ENCODE assay signal across 7 mouse cellular contexts in genomic region chrX:59134928-59135361, GRCm38 (mm10).
DNase-seq lines count a peak whose midpoint lies in the region; ATAC-seq and TF ChIP-seq lines count a peak whose summit lies in the region.

No protein-coding gene starts in this region.

- intact Hi-C loops in left cerebral cortex, adult 2 months (cut with DNase I), result loop anchor here (1.0 to 10.0 kb wide), 4 partner anchors 48 to 515 kb away; no protein-coding TSS in a partner anchor

- H3K36me3 ChIP-seq in forebrain, postnatal 0 days (ENCODE audit: insufficient read depth), result no peaks in the 10 kb centered on the region
- H3K36me3 ChIP-seq in hindbrain, embryonic 14.5 days (replicated peaks; ENCODE audit: control insufficient read depth, insufficient read depth), result no peaks in the 10 kb centered on the region
- no peaks in the 10 kb centered on the region for H3K36me3 ChIP-seq in midbrain, embryonic 14.5 days (ENCODE audit: control insufficient read depth, insufficient read depth, low read length)

- 25% methylated on average over 8 of the region's 8 CpGs for WGBS in forebrain, postnatal 0 days
- WGBS in hindbrain, embryonic 14.5 days, result 16% methylated on average over 8 of the region's 8 CpGs
- WGBS in midbrain, embryonic 14.5 days, result 22% methylated on average over 8 of the region's 8 CpGs

- no peaks in the 10 kb centered on the region for H3K9me3 ChIP-seq in forebrain, postnatal 0 days (ENCODE audit: low read length)
- no peaks in the 10 kb centered on the region for H3K9me3 ChIP-seq in hindbrain, embryonic 14.5 days (ENCODE audit: control insufficient read depth, low read length)
- no peaks in the 10 kb centered on the region for H3K9me3 ChIP-seq in midbrain, embryonic 14.5 days (ENCODE audit: control insufficient read depth, low read length)

- DNase-seq in Muller cell, postnatal 12 days (ENCODE audit: inconsistent ontology term), result peak; percentile 62
- peak; percentile 2 for DNase-seq in cerebellum, adult 11-12 months
- DNase-seq in forebrain, postnatal 0 days, result peak; percentile 77
- peak; percentile 38 for DNase-seq in hindbrain, embryonic 14.5 days (ENCODE audit: low spot score)
- peak; percentile 44 to 48 for DNase-seq in left cerebral cortex, adult 2 months (ENCODE audit: extremely low spot score in 1 of 2, low spot score in 2 of 2)
- peak; percentile 77 for DNase-seq in midbrain, embryonic 14.5 days
- DNase-seq in spleen, postnatal 10 days (ENCODE audit: low spot score in 2 of 2), result peak; percentile 5 to 24

- no peaks in the 10 kb centered on the region for H3K4me1 ChIP-seq in forebrain, postnatal 0 days (ENCODE audit: insufficient read depth)
- no peaks in the 10 kb centered on the region for H3K4me1 ChIP-seq in hindbrain, embryonic 14.5 days (replicated peaks; ENCODE audit: control insufficient read depth, insufficient read depth, low read length)
- no peaks in the 10 kb centered on the region for H3K4me1 ChIP-seq in midbrain, embryonic 14.5 days (ENCODE audit: control insufficient read depth, insufficient read depth, low read length)

- H3K4me3 ChIP-seq in forebrain, postnatal 0 days (ENCODE audit: low read depth, low read length), result peak overlapping the region; percentile 52
- H3K4me3 ChIP-seq in hindbrain, embryonic 14.5 days (replicated peaks; ENCODE audit: low read length), result peak overlapping the region; percentile 55
- H3K4me3 ChIP-seq in left cerebral cortex, adult 2 months, result peak overlapping the region; percentile 56
- peak overlapping the region; percentile 47 for H3K4me3 ChIP-seq in midbrain, embryonic 14.5 days (replicated peaks; ENCODE audit: low read depth, low read length)

- TF ChIP-seq CTCF in forebrain, postnatal 0 days (IDR thresholded peaks at IDR 0.05; ENCODE audit: low read depth), result peak; percentile 77
- peak; percentile 65 for TF ChIP-seq CTCF in left cerebral cortex, adult 2 months (IDR thresholded peaks at IDR 0.05)

- H3K4me2 ChIP-seq in forebrain, postnatal 0 days (ENCODE audit: low read depth), result peak overlapping the region; percentile 52
- H3K4me2 ChIP-seq in hindbrain, embryonic 14.5 days (replicated peaks), result peak overlapping the region; percentile 63
- peak overlapping the region; percentile 64 for H3K4me2 ChIP-seq in midbrain, embryonic 14.5 days (ENCODE audit: low read length)

- no peak overlapping the region for H3K27ac ChIP-seq in forebrain, postnatal 0 days (ENCODE audit: low read depth, low read length)
- no peak overlapping the region for H3K27ac ChIP-seq in hindbrain, embryonic 14.5 days
- peak overlapping the region; percentile 38; the same call in 1 of the 2 replicates for H3K27ac ChIP-seq in left cerebral cortex, adult 2 months
- H3K27ac ChIP-seq in midbrain, embryonic 14.5 days (replicated peaks; ENCODE audit: low read depth, low read length), result no peak overlapping the region

- no peaks in the 10 kb centered on the region for H3K27me3 ChIP-seq in forebrain, postnatal 0 days (ENCODE audit: insufficient read depth, low read length)
- H3K27me3 ChIP-seq in hindbrain, embryonic 14.5 days (ENCODE audit: control insufficient read depth, insufficient read depth, low read length), result no peaks in the 10 kb centered on the region
- H3K27me3 ChIP-seq in midbrain, embryonic 14.5 days (ENCODE audit: control insufficient read depth, insufficient read depth, low read length), result no peaks in the 10 kb centered on the region

- peak; percentile 89 for ATAC-seq in forebrain, postnatal 0 days
- ATAC-seq in hindbrain, embryonic 14.5 days (ENCODE audit: low FRiP score), result peak; percentile 83
- ATAC-seq in midbrain, embryonic 14.5 days (ENCODE audit: low FRiP score, low TSS enrichment), result peak; percentile 75

- H3K9ac ChIP-seq in forebrain, postnatal 0 days, result peak overlapping the region; percentile 53
- H3K9ac ChIP-seq in hindbrain, embryonic 14.5 days, result peak overlapping the region; percentile 58; the same call in 1 of the 2 replicates
- peak overlapping the region; percentile 62; the same call in 1 of the 2 replicates for H3K9ac ChIP-seq in midbrain, embryonic 14.5 days (replicated peaks; ENCODE audit: low read length)

Comparison
In these comparisons a context has a peak if more than half of its experiments do, and no peak if none do; other contexts are left out.
1. DNase-seq: peak in every context shown above with its lines; median percentile 77 in forebrain, postnatal 0 days; 77 in midbrain, embryonic 14.5 days; 62 in Muller cell, postnatal 12 days; 46 in left cerebral cortex, adult 2 months; 38 in hindbrain, embryonic 14.5 days; 14 in spleen, postnatal 10 days; 2 in cerebellum, adult 11-12 months.